Mouse (Mus musculus): ENCODE measurements around the gene Zdhhc13. TPM values are rescaled to one million over a fixed set of nuclear protein-coding genes. Genes with fewer than 3 reads are reported as not detected.

Gene Zdhhc13
- polyA plus RNA-seq, 1 experiment from 2014 or later = 9.1 TPM

- no peak overlapping the region for H3K4me3 ChIP-seq (ENCODE audit: low read depth, low read length)
- no peak overlapping the region for H3K9ac ChIP-seq (ENCODE audit: low read depth, low read length)
- no peaks in the 10 kb centered on the region for H3K9me3 ChIP-seq (replicated peaks; ENCODE audit: control insufficient read depth, low read length)
- no peaks in the 10 kb centered on the region; the same call in 1 of the 2 replicates for H3K4me1 ChIP-seq (ENCODE audit: control insufficient read depth, low read depth, low read length)
- no peaks in the 10 kb centered on the region for H3K27me3 ChIP-seq (ENCODE audit: control insufficient read depth, insufficient read depth, low read depth, low read length)
- no peak overlapping the region for H3K27ac ChIP-seq (ENCODE audit: low read length)
- no peak for ATAC-seq (ENCODE audit: low read depth)
- H3K36me3 ChIP-seq (ENCODE audit: control insufficient read depth, insufficient read depth) = no peaks in the 10 kb centered on the region
- no peak overlapping the region for H3K4me2 ChIP-seq (ENCODE audit: low read depth, low read length)
- 20% methylated on average over 4 of the region's 4 CpGs for WGBS (ENCODE audit: insufficient replicate concordance)
Observed at GRCm38 (mm10) chr7:48859362-48859761, 70.6 kb downstream of the Zdhhc13 start.

- WGBS (ENCODE audit: insufficient replicate concordance) = 54% methylated on average over 1 of the region's 1 CpGs
- peaks cover 9% of the 10 kb centered on the region for H3K36me3 ChIP-seq (ENCODE audit: control insufficient read depth, insufficient read depth)
- H3K27me3 ChIP-seq (ENCODE audit: control insufficient read depth, insufficient read depth, low read depth, low read length) = no peaks in the 10 kb centered on the region
- no peaks in the 10 kb centered on the region for H3K9me3 ChIP-seq (replicated peaks; ENCODE audit: control insufficient read depth, low read length)
- no peak for ATAC-seq (ENCODE audit: low read depth)
- H3K27ac ChIP-seq (ENCODE audit: low read length) = no peak overlapping the region
- H3K4me1 ChIP-seq (ENCODE audit: control insufficient read depth, low read depth, low read length) = no peaks in the 10 kb centered on the region; the same call in none of the 2 replicates
- no peak overlapping the region for H3K4me2 ChIP-seq (ENCODE audit: low read depth, low read length)
- no peak overlapping the region for H3K4me3 ChIP-seq (ENCODE audit: low read depth, low read length)
- no peak overlapping the region for H3K9ac ChIP-seq (ENCODE audit: low read depth, low read length)
Observed at GRCm38 (mm10) chr7:48860948-48861347, 72.1 kb downstream of the Zdhhc13 start.

- 46% methylated on average over 4 of the region's 4 CpGs for WGBS (ENCODE audit: insufficient replicate concordance)
- peaks cover 17% of the 10 kb centered on the region for H3K36me3 ChIP-seq (ENCODE audit: control insufficient read depth, insufficient read depth)
- no peaks in the 10 kb centered on the region; the same call in none of the 2 replicates for H3K4me1 ChIP-seq (ENCODE audit: control insufficient read depth, low read depth, low read length)
- no peak overlapping the region for H3K4me3 ChIP-seq (ENCODE audit: low read depth, low read length)
- no peaks in the 10 kb centered on the region for H3K27me3 ChIP-seq (ENCODE audit: control insufficient read depth, insufficient read depth, low read depth, low read length)
- H3K9me3 ChIP-seq (replicated peaks; ENCODE audit: control insufficient read depth, low read length) = no peaks in the 10 kb centered on the region
- no peak overlapping the region for H3K9ac ChIP-seq (ENCODE audit: low read depth, low read length)
- H3K27ac ChIP-seq (ENCODE audit: low read length) = no peak overlapping the region
- ATAC-seq (ENCODE audit: low read depth) = no peak
- no peak overlapping the region for H3K4me2 ChIP-seq (ENCODE audit: low read depth, low read length)
Observed at GRCm38 (mm10) chr7:48861796-48862195, 73.0 kb downstream of the Zdhhc13 start.

- no peaks in the 10 kb centered on the region for H3K9me3 ChIP-seq (replicated peaks; ENCODE audit: control insufficient read depth, low read length)
- no peak overlapping the region for H3K4me3 ChIP-seq (ENCODE audit: low read depth, low read length)
- H3K4me1 ChIP-seq (ENCODE audit: control insufficient read depth, low read depth, low read length) = no peaks in the 10 kb centered on the region; the same call in none of the 2 replicates
- no peak for ATAC-seq (ENCODE audit: low read depth)
- no peaks in the 10 kb centered on the region for H3K27me3 ChIP-seq (ENCODE audit: control insufficient read depth, insufficient read depth, low read depth, low read length)
- H3K9ac ChIP-seq (ENCODE audit: low read depth, low read length) = no peak overlapping the region
- no peak overlapping the region for H3K4me2 ChIP-seq (ENCODE audit: low read depth, low read length)
- peaks cover 40% of the 10 kb centered on the region for H3K36me3 ChIP-seq (ENCODE audit: control insufficient read depth, insufficient read depth)
- no peak overlapping the region for H3K27ac ChIP-seq (ENCODE audit: low read length)
Observed at GRCm38 (mm10) chr7:48864199-48864598, 75.4 kb downstream of the Zdhhc13 start.

- Histone ChIP-seq H3K4me1 (ENCODE audit: control insufficient read depth, low read depth, low read length) (no peaks in the 10 kb centered on the region; the same call in none of the 2 replicates), H3K9ac (ENCODE audit: low read depth, low read length) (no peak overlapping the region), H3K27me3 (ENCODE audit: control insufficient read depth, insufficient read depth, low read depth, low read length) (no peaks in the 10 kb centered on the region), H3K4me3 (ENCODE audit: low read depth, low read length) (no peak overlapping the region), H3K4me2 (ENCODE audit: low read depth, low read length) (no peak overlapping the region), H3K27ac (ENCODE audit: low read length) (no peak overlapping the region; the same call in 1 of the 2 replicates), H3K36me3 (ENCODE audit: control insufficient read depth, insufficient read depth) (peaks cover 46% of the 10 kb centered on the region), H3K9me3 (replicated peaks; ENCODE audit: control insufficient read depth, low read length) (no peaks in the 10 kb centered on the region)
- WGBS (ENCODE audit: insufficient replicate concordance) = 29% methylated on average over 9 of the region's 9 CpGs
- peak; percentile 41; the same call in 1 of the 2 replicates for ATAC-seq (ENCODE audit: low read depth)
Observed at GRCm38 (mm10) chr7:48864671-48865458, 76.1 kb downstream of the Zdhhc13 start.

GRCm38 (mm10) chr7:48867576-48867975 is 78.8 kb downstream of the Zdhhc13 start:
- Histone ChIP-seq H3K4me3 (ENCODE audit: low read depth, low read length) (no peak overlapping the region), H3K9me3 (replicated peaks; ENCODE audit: control insufficient read depth, low read length) (no peaks in the 10 kb centered on the region), H3K36me3 (ENCODE audit: control insufficient read depth, insufficient read depth) (peaks cover 74% of the 10 kb centered on the region), H3K4me1 (ENCODE audit: control insufficient read depth, low read depth, low read length) (no peaks in the 10 kb centered on the region; the same call in none of the 2 replicates), H3K27me3 (ENCODE audit: control insufficient read depth, insufficient read depth, low read depth, low read length) (no peaks in the 10 kb centered on the region), H3K27ac (ENCODE audit: low read length) (no peak overlapping the region), H3K9ac (ENCODE audit: low read depth, low read length) (no peak overlapping the region), H3K4me2 (ENCODE audit: low read depth, low read length) (no peak overlapping the region)
- WGBS (ENCODE audit: insufficient replicate concordance) = 89% methylated on average over 18 of the region's 18 CpGs
- no peak for ATAC-seq (ENCODE audit: low read depth)

- H3K9ac ChIP-seq (ENCODE audit: low read depth, low read length) = no peak overlapping the region
- no peaks in the 10 kb centered on the region; the same call in none of the 2 replicates for H3K4me1 ChIP-seq (ENCODE audit: control insufficient read depth, low read depth, low read length)
- H3K9me3 ChIP-seq (replicated peaks; ENCODE audit: control insufficient read depth, low read length) = no peaks in the 10 kb centered on the region
- H3K4me3 ChIP-seq (ENCODE audit: low read depth, low read length) = no peak overlapping the region
- H3K27me3 ChIP-seq (ENCODE audit: control insufficient read depth, insufficient read depth, low read depth, low read length) = no peaks in the 10 kb centered on the region
- H3K36me3 ChIP-seq (ENCODE audit: control insufficient read depth, insufficient read depth) = peaks cover 98% of the 10 kb centered on the region
- ATAC-seq (ENCODE audit: low read depth) = no peak
- no peak overlapping the region for H3K4me2 ChIP-seq (ENCODE audit: low read depth, low read length)
- WGBS (ENCODE audit: insufficient replicate concordance) = 85% methylated on average over 6 of the region's 6 CpGs
- H3K27ac ChIP-seq (ENCODE audit: low read length) = no peak overlapping the region
Observed at GRCm38 (mm10) chr7:48870144-48870543, 81.3 kb downstream of the Zdhhc13 start.

GRCm38 (mm10) chr7:48870579-48871180 is 81.9 kb downstream of the Zdhhc13 start:
- Histone ChIP-seq H3K36me3 (ENCODE audit: control insufficient read depth, insufficient read depth) (peaks cover 98% of the 10 kb centered on the region), H3K9me3 (replicated peaks; ENCODE audit: control insufficient read depth, low read length) (no peaks in the 10 kb centered on the region), H3K4me2 (ENCODE audit: low read depth, low read length) (no peak overlapping the region), H3K27ac (ENCODE audit: low read length) (no peak overlapping the region), H3K4me3 (ENCODE audit: low read depth, low read length) (no peak overlapping the region), H3K27me3 (ENCODE audit: control insufficient read depth, insufficient read depth, low read depth, low read length) (no peaks in the 10 kb centered on the region), H3K9ac (ENCODE audit: low read depth, low read length) (no peak overlapping the region), H3K4me1 (ENCODE audit: control insufficient read depth, low read depth, low read length) (no peaks in the 10 kb centered on the region; the same call in 1 of the 2 replicates)
- ATAC-seq (ENCODE audit: low read depth) = 0 out of 2 replicates have a peak, but pooled peaks have one; percentile 16
- WGBS (ENCODE audit: insufficient replicate concordance) = 93% methylated on average over 21 of the region's 21 CpGs

GRCm38 (mm10) chr7:48871292-48871691 is 82.5 kb downstream of the Zdhhc13 start:
- Histone ChIP-seq H3K9me3 (replicated peaks; ENCODE audit: control insufficient read depth, low read length) (no peaks in the 10 kb centered on the region), H3K9ac (ENCODE audit: low read depth, low read length) (no peak overlapping the region), H3K4me3 (ENCODE audit: low read depth, low read length) (no peak overlapping the region), H3K4me2 (ENCODE audit: low read depth, low read length) (no peak overlapping the region), H3K36me3 (ENCODE audit: control insufficient read depth, insufficient read depth) (peaks cover 98% of the 10 kb centered on the region), H3K27me3 (ENCODE audit: control insufficient read depth, insufficient read depth, low read depth, low read length) (no peaks in the 10 kb centered on the region), H3K27ac (ENCODE audit: low read length) (no peak overlapping the region), H3K4me1 (ENCODE audit: control insufficient read depth, low read depth, low read length) (no peaks in the 10 kb centered on the region; the same call in 1 of the 2 replicates)
- 69% methylated on average over 11 of the region's 11 CpGs for WGBS (ENCODE audit: insufficient replicate concordance)
- ATAC-seq (ENCODE audit: low read depth) = no peak
